Mouse (Mus musculus) hindbrain, postnatal 0 days (tissue): ENCODE data around the gene Trim63. TPM values are rescaled to one million over a fixed set of nuclear protein-coding genes. Genes with fewer than 3 reads are reported as not detected.

Experiments used
- ATAC-seq: fragments of 200-750 bp; cut with Nextera tagmentation; 2 replicates; pipeline ENCODE4 v1.8.0; 2017; ENCODE audit warnings: mild to moderate bottlenecking, moderate TSS enrichment, moderate library complexity
- DNase-seq: peaks from one replicate; pipeline ENCODE4 v3.0.0-alpha.2; 2015; ENCODE audit warnings: low spot score
- H3K27ac ChIP-seq: fragments of 300-500 bp; sonication (generic); 2 replicates; pipeline ENCODE4 v1.5.1; 2014; ENCODE audit warnings: mild to moderate bottlenecking
- H3K27me3 ChIP-seq: fragments of 300-500 bp; sonication (generic); 2 replicates; pipeline ENCODE4 v1.6.1; 2014; ENCODE audit warnings: low read length, mixed read lengths; ENCODE audit not compliant: insufficient read depth
- H3K36me3 ChIP-seq: fragments of 300-500 bp; sonication (generic); 2 replicates; pipeline ENCODE4 v1.6.1; 2014; ENCODE audit warnings: low read length, mixed read lengths; ENCODE audit not compliant: insufficient read depth
- H3K4me1 ChIP-seq: fragments of 300-500 bp; sonication (generic); 2 replicates; pipeline ENCODE4 v1.6.1; 2014; ENCODE audit warnings: antibody characterized with exemption, low read length, mixed read lengths; ENCODE audit not compliant: insufficient read depth
- H3K4me2 ChIP-seq: fragments of 300-500 bp; sonication (generic); 2 replicates; pipeline ENCODE4 v1.6.1; 2014; ENCODE audit warnings: low read depth, mild to moderate bottlenecking, low read length, moderate library complexity, mixed read lengths
- H3K4me3 ChIP-seq: fragments of 300-500 bp; sonication (generic); 2 replicates; pipeline ENCODE4 v1.5.1; 2014; ENCODE audit warnings: low read length
- H3K9ac ChIP-seq: fragments of 300-500 bp; sonication (generic); replicated peaks from 2 replicates; pipeline ENCODE4 v1.6.1; 2014; ENCODE audit warnings: mild to moderate bottlenecking, low read length, moderate library complexity, mixed read lengths
- H3K9me3 ChIP-seq: fragments of 300-500 bp; sonication (generic); 2 replicates; pipeline ENCODE4 v1.6.1; 2016; ENCODE audit warnings: low read length, mixed read lengths
- CTCF ChIP-seq: IDR thresholded peaks from 2 replicates; pipeline ENCODE4 v1.5.1; 2016; ENCODE audit warnings: antibody characterized with exemption, control low read depth, low read depth
- WGBS: fragments of 180-500 bp; shearing (Covaris S2); extraction: QIAGEN DNeasy Blood & Tissue Kit; methylation state at CpG from one replicate; pipeline ENCODE4 v1.1.7; 2014; 5-methylcytosine and 5-hydroxymethylcytosine counted together
- polyA plus RNA-seq: library from polyadenylated mRNA; unstranded; fragments of >200 nt; fragmentation: Nextera tagmentation; extraction: Ambion mirVana; gene quantifications from 2 replicates; pipeline ENCODE4 v1.2.1, GENCODE M21; 2015
- total RNA-seq: library from RNA; depleted of rRNA; stranded (reverse); fragments of >200 nt; gene quantifications from 2 replicates; pipeline ENCODE4 v1.2.3, GENCODE M21; 2014

Gene Trim63
- total and polyA plus RNA-seq, 2 experiments from 2014 or later, result 1.1 to 1.5 TPM

DNA sequence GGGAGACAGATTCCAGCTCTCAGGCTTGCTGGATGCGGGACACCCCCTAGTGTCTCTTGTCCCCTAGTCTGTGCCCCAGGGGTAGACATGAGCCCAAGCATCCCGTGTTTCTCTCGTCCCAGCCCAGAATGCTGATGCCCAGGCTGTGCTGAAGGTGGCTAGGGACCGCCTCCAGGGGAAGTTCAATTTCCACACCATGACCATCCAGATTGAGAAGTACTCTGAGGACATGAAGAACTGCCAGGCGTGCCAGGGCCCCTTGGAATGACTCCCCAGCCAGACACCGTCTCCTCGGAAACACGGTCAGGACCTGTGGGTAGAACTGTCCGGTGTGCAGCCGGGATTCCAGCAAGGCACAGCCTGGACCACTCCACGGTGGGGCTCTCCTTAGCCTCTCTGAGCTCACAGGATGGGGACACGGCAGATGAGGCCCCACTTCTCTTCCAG, 37.4 kb downstream of the Trim63 start:
- ATAC-seq (no peak), DNase-seq (no peak)
- Histone ChIP-seq H3K9me3 (no peaks in the 10 kb centered on the region), H3K4me2 (no peak overlapping the region), H3K4me1 (no peaks in the 10 kb centered on the region), H3K36me3 (no peaks in the 10 kb centered on the region), H3K27me3 (0 out of 2 replicates have a peak, but pooled peaks cover 1% of the 10 kb centered on the region), H3K4me3 (no peak overlapping the region), H3K27ac (no peak overlapping the region), H3K9ac (no peak overlapping the region)
- 39% methylated on average over 12 of the region's 12 CpGs for WGBS
- TF ChIP-seq CTCF, result no peak

GRCm38 (mm10) chr4:134352929-134353328, 38.0 kb downstream of the Trim63 start:
- Histone ChIP-seq H3K4me3 (no peak overlapping the region), H3K4me2 (no peak overlapping the region), H3K9me3 (no peaks in the 10 kb centered on the region), H3K36me3 (no peaks in the 10 kb centered on the region), H3K4me1 (no peaks in the 10 kb centered on the region; the same call in 1 of the 2 replicates), H3K27ac (no peak overlapping the region), H3K9ac (no peak overlapping the region), H3K27me3 (0 out of 2 replicates have a peak, but pooled peaks cover 3% of the 10 kb centered on the region)
- DNase-seq, result no peak
- no peak for TF ChIP-seq CTCF
- ATAC-seq, result no peak
- 77% methylated on average over 7 of the region's 7 CpGs for WGBS

DNA sequence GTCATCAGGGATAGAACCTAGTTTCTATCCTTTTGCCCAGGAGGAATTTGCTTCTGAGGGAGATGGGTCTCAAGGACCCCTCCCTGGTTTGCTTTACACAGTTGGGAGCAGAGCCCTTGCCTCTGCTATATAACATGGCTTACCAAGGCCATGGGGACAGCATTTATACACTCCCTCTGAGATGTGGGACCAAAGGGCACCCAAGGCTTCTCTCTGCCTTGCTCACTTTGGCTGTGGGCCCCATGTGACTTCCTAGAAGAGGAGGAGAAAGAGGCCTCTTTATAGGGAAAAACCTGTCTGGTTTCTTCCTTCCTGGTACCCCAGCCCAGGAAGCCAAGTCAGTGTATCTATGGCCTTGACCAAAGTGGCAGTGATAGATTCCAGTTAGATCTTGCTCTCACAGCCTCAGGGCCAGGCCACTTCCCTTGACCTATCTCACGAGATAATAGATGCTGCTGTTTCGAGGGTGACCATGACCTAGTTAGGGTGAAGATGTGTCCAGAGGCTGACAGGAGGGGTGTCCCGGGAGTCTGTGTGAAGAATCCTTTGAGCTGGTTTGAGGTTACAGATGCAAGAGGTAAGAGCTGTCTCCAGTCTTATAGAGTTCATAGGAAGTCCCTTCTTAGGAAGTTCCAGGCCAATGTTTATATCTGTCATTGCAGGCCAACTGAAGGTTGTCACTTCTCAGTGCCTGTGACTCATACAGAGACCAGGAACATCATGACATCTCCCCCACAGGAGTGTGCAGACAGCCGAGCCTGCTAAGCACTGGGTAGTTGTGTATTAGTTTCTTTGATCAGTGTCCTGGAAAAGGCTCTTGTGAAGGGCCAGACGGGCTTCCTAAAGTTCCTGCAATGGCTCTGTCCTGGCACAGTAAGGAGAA, 38.8 kb downstream of the Trim63 start:
- Histone ChIP-seq H3K4me1 (no peaks in the 10 kb centered on the region; the same call in 1 of the 2 replicates), H3K4me3 (no peak overlapping the region), H3K9ac (no peak overlapping the region), H3K27me3 (0 out of 2 replicates have a peak, but pooled peaks cover 3% of the 10 kb centered on the region), H3K27ac (no peak overlapping the region), H3K36me3 (no peaks in the 10 kb centered on the region), H3K9me3 (no peaks in the 10 kb centered on the region), H3K4me2 (no peak overlapping the region)
- 67% methylated on average over 5 of the region's 5 CpGs for WGBS
- ATAC-seq, result no peak
- no peak for TF ChIP-seq CTCF
- DNase-seq, result no peak

DNA sequence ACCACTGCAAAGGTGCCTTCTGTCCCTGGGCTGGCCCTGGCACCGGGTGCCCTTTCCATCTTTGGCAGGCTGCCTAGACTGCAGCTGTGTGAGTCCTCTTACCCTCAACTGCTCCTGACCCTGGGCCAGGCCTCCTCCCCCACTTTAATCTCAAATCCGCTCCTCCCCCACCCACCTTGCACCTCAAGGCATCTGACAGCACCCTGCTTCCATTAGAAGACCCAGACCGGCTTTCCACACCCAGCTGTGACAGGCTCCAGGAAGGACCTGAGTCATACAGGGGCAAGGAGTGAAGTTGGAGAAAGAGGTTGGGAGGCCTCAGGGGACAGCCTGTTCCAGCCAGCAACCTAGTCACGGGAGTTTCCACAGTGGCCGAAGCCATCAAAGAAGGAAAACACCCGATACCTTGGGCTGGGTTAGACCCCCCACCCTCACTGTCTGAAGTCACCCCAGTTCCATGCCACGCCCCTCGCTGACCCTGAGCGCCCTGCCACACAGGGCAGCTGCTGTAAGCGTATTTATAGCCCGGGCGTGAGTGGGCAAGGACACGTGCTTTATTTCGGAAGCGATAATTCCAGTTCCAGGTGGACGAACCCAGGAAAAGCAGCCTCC, 41.0 kb downstream of the Trim63 start:
- TF ChIP-seq CTCF, result no peak
- no peak for ATAC-seq
- Histone ChIP-seq H3K4me2 (no peak overlapping the region), H3K27ac (no peak overlapping the region), H3K36me3 (no peaks in the 10 kb centered on the region), H3K4me3 (no peak overlapping the region), H3K27me3 (0 out of 2 replicates have a peak, but pooled peaks cover 3% of the 10 kb centered on the region), H3K9ac (no peak overlapping the region), H3K4me1 (no peaks in the 10 kb centered on the region; the same call in 1 of the 2 replicates), H3K9me3 (no peaks in the 10 kb centered on the region)
- no peak for DNase-seq
- WGBS, result 54% methylated on average over 16 of the region's 16 CpGs

DNA sequence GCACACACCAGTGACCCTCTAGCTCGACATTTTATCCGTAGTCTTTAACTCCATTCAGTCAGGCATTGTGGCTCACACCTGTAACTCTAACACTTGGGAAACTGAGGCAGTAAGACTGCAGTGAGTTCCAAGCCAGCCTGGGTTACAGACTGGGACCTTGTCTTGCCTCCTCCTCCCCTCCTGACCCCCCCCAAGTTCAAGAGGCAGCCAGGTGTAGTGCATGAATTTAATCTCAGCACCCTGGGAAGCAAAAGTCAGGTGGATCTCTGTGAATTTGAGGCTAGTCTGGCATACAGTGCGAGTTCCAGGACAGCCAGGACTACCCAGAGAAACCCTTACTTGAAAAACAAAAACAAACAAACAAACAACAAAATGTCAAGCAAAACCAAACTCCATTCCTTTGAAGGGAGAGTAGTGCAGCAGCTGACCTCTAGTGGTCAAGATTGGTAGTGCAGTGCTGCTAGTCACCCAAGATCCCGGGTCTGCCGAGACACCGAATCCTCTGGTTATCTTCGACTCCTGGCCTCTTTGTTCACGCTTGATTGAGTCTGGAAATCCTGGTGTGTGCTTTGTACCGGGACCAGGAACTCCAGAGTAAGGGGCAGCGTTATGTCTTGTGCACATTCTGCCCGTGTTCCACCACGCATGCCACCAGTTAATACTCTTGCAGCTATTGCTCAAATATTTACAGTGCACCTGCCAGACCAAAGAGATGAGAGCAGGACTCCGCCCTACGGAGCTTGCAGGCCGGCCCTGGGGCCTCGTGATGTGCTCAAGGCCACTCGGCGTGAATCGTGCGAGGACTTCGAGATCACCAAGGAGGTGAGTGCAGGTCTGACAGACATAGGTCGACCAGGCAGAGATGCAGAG, 41.9 kb downstream of the Trim63 start:
- 0 out of 2 replicates have a peak, but pooled peaks cover 3% of the 10 kb centered on the region for H3K27me3 ChIP-seq
- H3K9ac ChIP-seq, result peak overlapping the region; percentile 40; the same call in 1 of the 2 replicates
- no peak; the same call in 1 of the 2 replicates for ATAC-seq
- peak; percentile 89 for DNase-seq
- H3K4me3 ChIP-seq, result peak overlapping the region; percentile 23
- no peaks in the 10 kb centered on the region for H3K36me3 ChIP-seq
- no peaks in the 10 kb centered on the region for H3K9me3 ChIP-seq
- peak overlapping the region; percentile 55 for H3K4me2 ChIP-seq
- 20% methylated on average over 22 of the region's 22 CpGs for WGBS
- TF ChIP-seq CTCF, result peak; percentile 99
- H3K4me1 ChIP-seq, result no peaks in the 10 kb centered on the region; the same call in 1 of the 2 replicates
- no peak overlapping the region for H3K27ac ChIP-seq

- peak overlapping the region; percentile 23 for H3K4me3 ChIP-seq
- H3K36me3 ChIP-seq, result no peaks in the 10 kb centered on the region
- no peak overlapping the region for H3K27ac ChIP-seq
- H3K9me3 ChIP-seq, result no peaks in the 10 kb centered on the region
- H3K27me3 ChIP-seq, result 0 out of 2 replicates have a peak, but pooled peaks cover 3% of the 10 kb centered on the region
- peak overlapping the region; percentile 55 for H3K4me2 ChIP-seq
- 40% methylated on average over 17 of the region's 17 CpGs for WGBS
- no peaks in the 10 kb centered on the region; the same call in 1 of the 2 replicates for H3K4me1 ChIP-seq
- no peak for DNase-seq
- peak overlapping the region; percentile 40; the same call in 1 of the 2 replicates for H3K9ac ChIP-seq
- no peak for TF ChIP-seq CTCF
- no peak for ATAC-seq
Measured at GRCm38 (mm10) chr4:134357461-134357771, 42.5 kb downstream of the Trim63 start.
